Mouse (Mus musculus): ENCODE data around the gene Retreg3.

DNA sequence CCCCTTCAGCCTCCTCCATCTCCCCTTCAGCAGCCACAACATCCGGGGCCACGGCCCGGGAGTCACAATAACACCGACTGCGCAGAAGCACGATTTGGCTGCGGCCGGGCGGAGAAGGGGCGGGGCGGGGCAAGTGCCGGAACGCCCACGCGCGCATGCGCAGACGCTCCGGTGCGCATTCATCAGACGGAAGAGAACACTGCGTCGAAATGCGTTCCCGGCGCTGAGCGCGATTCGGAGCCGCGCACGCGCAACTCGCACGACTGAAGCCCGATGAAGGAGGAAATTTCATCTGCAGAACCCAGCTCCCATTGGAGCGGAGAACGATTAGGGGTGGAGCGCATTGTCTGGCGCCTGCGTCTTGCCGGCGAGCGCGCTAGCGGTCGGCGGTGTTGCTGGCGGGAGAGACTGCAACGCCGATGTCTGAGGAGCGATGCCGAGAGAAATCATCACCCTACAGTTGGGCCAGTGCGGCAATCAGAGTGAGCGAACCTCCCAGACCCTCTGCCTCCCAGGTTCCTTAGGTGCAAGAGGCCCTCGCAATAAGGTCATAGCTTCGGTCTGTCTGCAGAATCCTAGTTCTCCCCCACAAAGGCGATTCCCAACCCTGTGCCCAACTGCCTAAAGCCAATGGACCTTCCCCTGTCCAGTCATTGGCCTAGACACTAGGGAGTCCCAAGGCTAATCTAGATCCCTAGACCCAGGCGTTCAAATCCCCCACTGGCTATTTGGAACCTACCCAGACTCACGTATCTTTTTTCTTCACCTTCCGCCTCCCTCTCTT lies at the start of gene Retreg3, which contains the start of gene Tubg1:
- TF ChIP-seq POLR2A (IDR thresholded peaks at IDR 0.05; ENCODE audit: insufficient read length, low read depth): peak; percentile 83
- no peak for TF ChIP-seq CEBPB (IDR thresholded peaks at IDR 0.05; ENCODE audit: insufficient read depth, poor library complexity, severe bottlenecking)

Data from myocyte (in vitro differentiated cells).